Mouse (Mus musculus): Measurements from ENCODE around the gene Cdk5.

Gene Cdk5

DNA sequence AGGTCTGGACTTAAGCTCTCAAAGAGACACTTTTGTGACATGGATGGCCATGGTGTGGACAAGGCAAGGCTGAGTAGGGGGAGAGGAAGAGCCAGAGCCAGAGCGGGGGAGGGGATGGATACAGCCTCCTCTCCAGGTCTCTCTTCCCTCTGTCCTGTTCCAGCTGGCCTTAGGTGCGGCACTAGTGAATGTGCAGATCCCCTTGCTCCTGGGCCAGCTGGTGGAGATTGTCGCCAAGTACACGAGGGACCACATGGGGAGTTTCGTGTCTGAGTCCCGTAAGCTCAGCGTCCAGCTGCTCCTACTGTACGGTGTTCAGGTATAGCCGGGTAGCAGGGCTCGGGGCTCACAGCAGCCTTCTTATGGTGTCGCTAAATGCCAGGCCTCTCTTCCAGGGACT is 23.0 kb downstream of the Cdk5 start:
- in situ Hi-C loops (cut with MboI, MseI), result no loop called here

DNA sequence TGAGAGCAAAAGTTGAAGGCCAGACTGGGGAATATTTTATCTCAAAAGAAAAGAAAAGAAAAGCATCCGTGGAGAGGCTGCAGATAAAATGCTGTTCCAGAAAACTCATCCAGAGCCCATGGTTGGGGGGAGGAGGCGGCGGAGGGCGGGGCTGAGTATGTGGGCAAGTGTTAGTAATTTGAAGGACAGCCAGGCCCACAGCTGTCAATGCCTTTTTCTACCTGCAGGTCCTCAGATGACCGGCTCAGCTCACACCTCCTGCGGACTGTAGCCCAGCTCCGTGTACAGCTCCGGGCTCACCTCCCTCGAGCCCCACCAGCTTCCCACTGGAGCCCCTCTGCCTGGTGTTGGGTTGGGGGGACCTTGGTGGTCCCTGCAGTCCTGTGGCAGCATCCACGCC is 23.6 kb downstream of the Cdk5 start:
- in situ Hi-C loops (cut with MboI, MseI), result loop anchor here (5.0 to 25.0 kb wide), 2 partner anchors 967 to 1012 kb away; partner anchors contain the start of gene Kmt2e

GRCm38 (mm10) chr5:24396254-24396653 is 27.1 kb downstream of the Cdk5 start:
- in situ Hi-C loops (cut with MboI, MseI), result loop anchor here (5.0 to 25.0 kb wide), 2 partner anchors 964 to 1009 kb away; partner anchors contain the start of gene Kmt2e

DNA sequence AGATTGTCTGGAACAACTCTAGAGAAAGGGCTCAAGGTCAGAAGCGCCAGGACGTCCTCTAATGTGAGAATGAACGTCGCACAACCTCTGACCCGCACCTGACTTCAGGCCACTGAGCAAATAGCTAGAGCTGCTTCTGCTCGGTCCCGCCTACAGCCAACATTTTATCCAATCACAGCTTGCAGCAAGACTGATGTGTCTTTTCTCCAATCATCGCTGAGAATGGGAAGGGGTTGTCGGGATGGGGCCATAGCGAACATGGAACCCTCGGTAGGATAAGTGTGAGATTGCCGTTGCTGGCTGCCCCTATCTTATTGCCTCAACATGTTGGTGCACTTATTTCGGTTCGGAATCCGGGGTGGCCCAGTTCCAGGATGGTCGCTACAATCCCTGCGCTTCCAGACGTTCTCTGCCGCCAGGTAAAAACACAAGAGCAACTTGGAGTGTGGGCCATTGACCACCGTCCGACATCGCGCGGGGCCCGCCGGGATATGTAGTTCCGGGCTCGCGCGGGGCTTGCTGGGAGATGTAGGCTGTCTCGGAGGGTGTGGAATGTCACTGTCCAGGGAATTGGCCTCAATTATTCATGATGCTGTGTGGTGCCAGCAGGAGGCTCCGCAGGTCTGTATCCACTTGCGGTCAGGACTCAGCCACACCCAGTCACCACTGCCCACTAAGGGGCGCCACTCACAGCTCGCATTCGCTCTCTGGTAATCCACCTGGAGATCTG is 29.0 kb downstream of the Cdk5 start:
- in situ Hi-C loops (cut with MboI, MseI), result loop anchor here (25.0 kb wide), 1 partner anchor 1007 kb away; no protein-coding TSS in a partner anchor

GRCm38 (mm10) chr5:24393392-24393997 is 29.8 kb downstream of the Cdk5 start, which contains the start of gene Abcb8:
Gene Abcb8 (plus strand): TSS chr5:24393663.
- in situ Hi-C loops (cut with MboI, MseI), result loop anchor here (25.0 kb wide), 1 partner anchor 1006 kb away; no protein-coding TSS in a partner anchor

- in situ Hi-C loops (cut with MboI, MseI), result loop anchor here (25.0 kb wide), 1 partner anchor 1005 kb away; no protein-coding TSS in a partner anchor
Observed at GRCm38 (mm10) chr5:24392724-24393123, 30.6 kb downstream of the Cdk5 start.

- in situ Hi-C loops (cut with MboI, MseI), result loop anchor here (25.0 kb wide), 1 partner anchor 1005 kb away; no protein-coding TSS in a partner anchor
Observed at GRCm38 (mm10) chr5:24391864-24392263, 31.5 kb downstream of the Cdk5 start, which contains the start of gene Atg9b. Gene Atg9b (minus strand): TSS chr5:24392143.

- in situ Hi-C loops (cut with MboI, MseI), result loop anchor here (25.0 kb wide), 1 partner anchor 1002 kb away; no protein-coding TSS in a partner anchor
Observed at GRCm38 (mm10) chr5:24389658-24390020, 33.7 kb downstream of the Cdk5 start.

- in situ Hi-C loops (cut with MboI, MseI), result loop anchor here (25.0 kb wide), 1 partner anchor 1002 kb away; no protein-coding TSS in a partner anchor
Observed at GRCm38 (mm10) chr5:24389011-24389657, 34.2 kb downstream of the Cdk5 start.

- in situ Hi-C loops (cut with MboI, MseI), result loop anchor here (25.0 kb wide), 1 partner anchor 1001 kb away; no protein-coding TSS in a partner anchor
Observed at GRCm38 (mm10) chr5:24388246-24388915, 34.9 kb downstream of the Cdk5 start.

DNA sequence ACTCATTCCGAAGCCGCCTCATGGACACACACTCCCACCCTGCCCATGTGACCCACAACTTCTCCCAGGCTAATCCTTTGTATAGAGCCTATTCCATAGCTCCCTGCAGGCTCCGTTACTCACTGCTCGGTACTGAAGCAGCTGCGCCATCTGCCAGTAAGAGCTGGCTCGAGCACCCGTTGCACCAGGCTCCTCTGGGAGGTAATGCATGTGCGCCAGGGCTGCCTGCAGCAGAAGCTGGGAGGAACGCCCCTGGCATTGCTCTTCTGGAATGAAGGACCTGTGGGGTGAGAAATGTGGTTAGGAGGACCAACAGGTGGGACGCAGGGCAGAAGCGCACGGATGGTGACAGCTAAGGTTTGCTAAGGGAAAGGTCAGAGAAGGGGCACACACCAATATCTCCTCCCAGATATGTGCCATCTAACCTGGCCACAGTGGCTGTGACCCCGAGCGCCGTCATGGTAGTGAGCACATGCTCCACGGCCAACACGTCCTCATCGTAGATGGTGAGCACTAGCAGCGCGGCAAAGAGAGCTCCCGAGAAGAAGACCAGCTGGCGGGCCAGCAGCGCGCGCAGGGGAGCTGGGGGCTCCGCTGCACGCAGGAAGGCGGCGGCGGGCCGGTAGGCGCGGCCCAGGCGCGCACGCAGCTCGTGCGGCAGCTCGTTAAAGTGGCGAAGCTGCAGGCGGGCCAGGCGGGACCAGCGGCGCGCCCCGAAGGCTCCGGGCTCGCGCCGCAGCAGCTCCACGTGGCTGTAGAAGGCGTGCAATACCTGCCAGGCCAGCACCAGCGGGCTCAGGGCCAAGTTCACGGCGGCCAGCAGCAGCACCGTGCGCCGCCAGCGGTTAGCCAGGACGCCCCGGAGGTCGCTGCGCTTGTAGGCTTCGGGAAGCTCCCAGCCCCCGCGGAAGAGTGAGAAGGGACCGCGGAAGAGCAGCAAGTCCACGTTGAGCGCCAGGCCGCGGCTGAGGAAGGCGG is 35.8 kb downstream of the Cdk5 start:
- in situ Hi-C loops (cut with MboI, MseI), result loop anchor here (25.0 kb wide), 1 partner anchor 1000 kb away; no protein-coding TSS in a partner anchor

DNA sequence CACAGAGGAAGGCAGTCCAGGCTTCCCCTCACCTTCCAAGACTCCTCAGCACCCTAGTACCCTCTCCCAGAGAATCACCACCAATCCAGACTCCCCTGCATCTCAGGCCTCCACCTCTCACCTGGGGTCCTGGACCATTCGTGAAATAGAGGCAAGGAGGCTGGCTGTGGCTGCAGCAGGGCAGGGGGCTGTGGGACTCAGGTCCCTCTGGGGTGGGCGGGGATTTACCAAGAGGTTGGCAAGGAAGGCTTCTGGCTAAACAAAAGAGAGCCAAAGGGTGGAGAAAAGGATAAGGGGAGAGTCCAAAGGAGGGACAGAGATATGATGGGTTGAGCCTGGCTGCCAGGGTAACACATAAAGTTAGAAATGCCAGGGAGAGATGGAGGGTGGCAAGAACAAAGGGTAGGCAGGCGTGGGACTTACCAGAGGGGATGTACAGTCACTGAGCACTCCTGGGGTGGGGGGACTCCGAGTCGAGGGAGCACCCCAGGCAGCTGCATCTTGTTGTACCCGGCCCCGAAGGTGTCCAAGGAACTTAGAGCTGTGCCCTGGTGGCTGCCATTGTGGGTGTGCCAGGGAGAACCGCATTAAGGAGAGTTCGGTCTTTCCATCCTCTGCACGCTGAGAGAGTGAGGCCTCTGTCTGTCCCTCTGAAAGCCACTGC is 37.3 kb downstream of the Cdk5 start:
- in situ Hi-C loops (cut with MboI, MseI), result loop anchor here (25.0 kb wide), 1 partner anchor 999 kb away; no protein-coding TSS in a partner anchor

DNA sequence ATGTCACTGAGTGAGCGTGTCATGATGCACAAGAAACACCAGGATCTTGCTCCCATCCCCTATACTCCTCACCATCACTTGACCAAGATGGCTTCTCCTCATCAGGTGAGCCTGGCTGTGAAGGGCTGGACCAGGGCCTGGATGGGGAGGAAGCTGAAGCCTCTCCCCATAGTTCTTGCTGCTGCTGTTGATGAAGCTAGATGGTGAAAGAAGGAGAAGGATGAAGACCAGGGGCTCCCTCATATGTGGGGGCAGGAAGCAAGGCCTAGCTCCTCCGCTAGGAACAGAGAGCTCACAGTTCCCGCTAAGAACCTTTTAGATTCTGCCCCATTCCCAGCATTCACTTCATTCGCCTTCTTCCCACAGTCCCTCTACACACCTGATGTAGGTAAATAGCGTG is 38.0 kb downstream of the Cdk5 start:
- in situ Hi-C loops (cut with MboI, MseI), result loop anchor here (25.0 kb wide), 1 partner anchor 998 kb away; no protein-coding TSS in a partner anchor

GRCm38 (mm10) chr5:24384407-24384806 is 38.9 kb downstream of the Cdk5 start:
- in situ Hi-C loops (cut with MboI, MseI), result loop anchor here (25.0 kb wide), 1 partner anchor 997 kb away; no protein-coding TSS in a partner anchor

DNA sequence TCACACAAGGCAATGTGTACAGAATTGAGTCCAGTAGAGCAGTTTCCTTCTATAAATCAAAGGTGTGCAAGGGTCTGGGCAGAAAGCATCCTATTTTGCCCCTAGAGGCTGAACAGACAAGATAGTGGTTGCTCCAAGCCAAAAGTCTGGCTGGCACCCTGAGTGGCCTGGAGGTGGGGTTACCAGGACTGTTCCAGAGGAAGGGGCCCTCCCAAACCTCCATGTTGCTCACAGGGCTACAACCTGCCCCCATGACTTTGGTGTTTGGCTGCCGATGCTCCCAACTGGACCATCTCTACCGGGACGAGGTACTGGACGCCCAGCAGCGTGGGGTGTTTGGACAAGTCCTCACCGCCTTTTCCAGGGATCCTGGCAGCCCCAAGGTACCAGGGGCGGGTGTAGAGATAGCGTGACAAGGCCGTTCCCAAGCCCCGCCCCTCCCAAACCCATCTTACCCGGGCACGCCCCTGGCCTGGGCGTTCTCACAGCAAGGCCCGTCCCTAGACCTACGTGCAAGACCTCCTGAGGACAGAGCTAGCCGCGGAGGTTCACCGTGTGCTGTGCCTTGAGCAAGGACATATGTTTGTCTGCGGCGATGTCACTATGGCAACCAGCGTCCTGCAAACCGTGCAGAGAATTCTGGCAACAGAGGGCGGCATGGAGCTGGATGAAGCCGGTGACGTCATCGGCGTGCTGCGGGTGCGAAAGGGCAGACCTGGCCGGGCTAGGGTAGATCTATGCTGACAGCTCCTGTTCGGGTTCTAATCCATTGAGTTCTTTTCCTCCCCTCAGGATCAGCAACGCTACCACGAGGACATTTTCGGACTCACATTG is 40.1 kb downstream of the Cdk5 start:
- in situ Hi-C loops (cut with MboI, MseI), result loop anchor here (25.0 kb wide), 1 partner anchor 996 kb away; no protein-coding TSS in a partner anchor

DNA sequence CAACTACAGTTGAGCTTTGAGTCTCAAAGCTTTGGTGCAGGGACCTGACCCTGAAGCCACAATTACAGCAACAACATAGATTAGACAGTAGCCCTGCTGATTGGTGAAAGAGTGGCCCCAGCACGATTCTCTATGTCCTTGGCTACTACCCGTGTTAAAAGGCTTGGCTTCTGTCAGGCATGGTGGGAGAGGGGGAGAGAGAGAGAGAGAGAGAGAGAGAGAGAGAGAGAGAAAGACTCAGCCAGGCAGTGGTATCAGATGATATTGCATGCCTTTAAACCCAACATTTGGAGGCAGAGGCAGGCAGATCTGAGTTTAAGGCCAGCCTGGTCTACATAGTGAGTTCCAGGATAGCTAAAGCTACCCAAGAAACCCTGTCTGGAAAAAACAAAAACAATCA is 41.3 kb downstream of the Cdk5 start:
- in situ Hi-C loops (cut with MboI, MseI), result loop anchor here (25.0 kb wide), 1 partner anchor 995 kb away; no protein-coding TSS in a partner anchor

GRCm38 (mm10) chr5:24381486-24381885 is 41.8 kb downstream of the Cdk5 start:
- in situ Hi-C loops (cut with MboI, MseI), result loop anchor here (25.0 kb wide), 1 partner anchor 994 kb away; no protein-coding TSS in a partner anchor

DNA sequence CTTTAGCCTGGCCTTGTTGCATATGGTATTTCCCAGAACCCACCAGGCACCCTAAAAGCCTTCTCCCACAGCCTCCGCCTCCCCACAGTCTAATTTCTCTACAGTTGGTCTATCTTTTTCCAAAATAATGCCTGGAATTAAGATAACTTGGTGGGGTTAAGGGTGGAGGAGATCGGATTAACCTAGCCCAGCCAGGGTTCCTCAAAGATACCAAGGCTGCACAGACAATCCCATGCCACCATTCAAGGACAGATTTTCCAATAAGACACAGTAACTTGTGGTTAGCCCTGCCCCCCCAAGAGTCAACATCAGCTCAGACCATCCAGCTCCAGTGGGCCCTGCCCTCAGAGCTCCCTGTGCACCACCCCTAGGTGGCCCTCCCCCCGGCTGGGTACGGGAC is 42.8 kb downstream of the Cdk5 start:
- in situ Hi-C loops (cut with MboI, MseI), result loop anchor here (25.0 kb wide), 1 partner anchor 993 kb away; no protein-coding TSS in a partner anchor
